Mouse (Mus musculus) MEL (cell line): ENCODE measurements around the gene Adam12. TPM values are rescaled to one million over a fixed set of nuclear protein-coding genes. Genes with fewer than 3 reads are reported as not detected.

Source experiments
- DNase-seq: peaks from one replicate; pipeline ENCODE4 v3.0.0; 2011; ENCODE audit warnings: low read depth, low spot score
- H3K27ac ChIP-seq: 2 replicates; pipeline ENCODE4 v1.5.1; 2012; ENCODE audit warnings: low read depth, mild to moderate bottlenecking, control low read depth, low read length, moderate library complexity; ENCODE audit not compliant: control insufficient read depth
- H3K27me3 ChIP-seq, 2 experiments: fragments of 150-350 bp in 1 of 2; sonication (generic) in 1 of 2; 2 replicates each; pipeline ENCODE4 v1.6.1; 2012; ENCODE audit warnings: low read length in 2 of 2, mild to moderate bottlenecking in 2 of 2, improper control_type of control experiment in 1 of 2, moderate library complexity in 1 of 2; ENCODE audit not compliant: insufficient read depth in 2 of 2, control insufficient read depth in 1 of 2
- H3K36me3 ChIP-seq, 2 experiments: 2 replicates each; pipeline ENCODE4 v1.6.1; 2012 to 2014; ENCODE audit warnings: low read length in 2 of 2, improper control_type of control experiment in 1 of 2, inconsistent platforms in 1 of 2, mild to moderate bottlenecking in 1 of 2; ENCODE audit not compliant: insufficient read depth in 2 of 2, control insufficient read depth in 1 of 2
- H3K4me1 ChIP-seq, 2 experiments: fragments of 150-350 bp in 1 of 2; sonication (generic) in 1 of 2; 2 replicates each; pipeline ENCODE4 v1.6.1; 2012; ENCODE audit warnings: low read length in 2 of 2, improper control_type of control experiment in 1 of 2, mild to moderate bottlenecking in 1 of 2; ENCODE audit not compliant: insufficient read depth in 2 of 2, control insufficient read depth in 1 of 2
- H3K4me3 ChIP-seq, 2 experiments: fragments of 150-350 bp in 1 of 2; sonication (generic) in 1 of 2; 2 replicates each; pipeline ENCODE4 v1.5.1; 2012; ENCODE audit warnings: low read depth in 2 of 2, low read length in 2 of 2, mild to moderate bottlenecking in 2 of 2, moderate library complexity in 2 of 2, control low read depth in 1 of 2, improper control_type of control experiment in 1 of 2; ENCODE audit not compliant: control insufficient read depth in 1 of 2, insufficient read depth in 1 of 2
- H3K79me2 ChIP-seq: 2 replicates; pipeline ENCODE4 v1.6.1; 2012; ENCODE audit warnings: mild to moderate bottlenecking, low read length, moderate library complexity; ENCODE audit not compliant: control insufficient read depth, poor library complexity, insufficient read depth
- H3K9ac ChIP-seq: 2 replicates; pipeline ENCODE4 v1.6.1; 2012; ENCODE audit warnings: low read depth, mild to moderate bottlenecking, control low read depth, low read length, moderate library complexity; ENCODE audit not compliant: control insufficient read depth, poor library complexity, severe bottlenecking
- H3K9me3 ChIP-seq: fragments of 150-350 bp; sonication (generic); replicated peaks from 2 replicates; pipeline ENCODE4 v1.6.1; 2012; ENCODE audit warnings: mild to moderate bottlenecking, low read length, improper control_type of control experiment, moderate library complexity; ENCODE audit not compliant: insufficient read depth
- BHLHE40 ChIP-seq: IDR thresholded peaks from 2 replicates; pipeline ENCODE4 v1.6.1; 2012; ENCODE audit warnings: low read depth, mild to moderate bottlenecking, inconsistent platforms, low read length, improper control_type of control experiment, borderline replicate concordance
- CHD1 ChIP-seq: IDR thresholded peaks from 2 replicates; pipeline ENCODE4 v1.6.1; 2012; ENCODE audit warnings: low read depth, mild to moderate bottlenecking, inconsistent platforms, low read length, improper control_type of control experiment
- CTCF ChIP-seq, 3 experiments: IDR thresholded peaks in 2 of 3; conservative IDR thresholded peaks in 1 of 3; 2 replicates each; pipeline ENCODE4 v1.5.1; 2011 to 2012; ENCODE audit warnings: low read length in 3 of 3, low read depth in 2 of 3, mild to moderate bottlenecking in 2 of 3, improper control_type of control experiment in 1 of 3, inconsistent platforms in 1 of 3, mixed read lengths in 1 of 3, moderate library complexity in 1 of 3; ENCODE audit not compliant: control insufficient read depth in 1 of 3, insufficient read depth in 1 of 3, poor library complexity in 1 of 3, severe bottlenecking in 1 of 3
- E2F4 ChIP-seq: IDR thresholded peaks from 2 replicates; pipeline ENCODE4 v1.6.1; 2011; ENCODE audit warnings: low read depth, low read length, improper control_type of control experiment, borderline replicate concordance
- ELF1 ChIP-seq: IDR thresholded peaks from 2 replicates; pipeline ENCODE4 v1.6.1; 2014; ENCODE audit warnings: low read depth, mild to moderate bottlenecking, inconsistent platforms, low read length, improper control_type of control experiment, moderate library complexity
- EP300 ChIP-seq, 2 experiments: IDR thresholded peaks; 2 replicates each; pipeline ENCODE4 v1.6.1; 2011; ENCODE audit warnings: improper control_type of control experiment in 2 of 2, low read length in 2 of 2, low read depth in 1 of 2, mild to moderate bottlenecking in 1 of 2
- ETS1 ChIP-seq: IDR thresholded peaks from 2 replicates; pipeline ENCODE4 v1.6.1; 2012; ENCODE audit warnings: low read depth, mild to moderate bottlenecking, inconsistent platforms, low read length, improper control_type of control experiment, moderate library complexity
- GATA1 ChIP-seq: IDR thresholded peaks from 2 replicates; pipeline ENCODE4 v1.6.1; 2011; ENCODE audit warnings: low read depth, low read length, improper control_type of control experiment
- KAT2A ChIP-seq: conservative IDR thresholded peaks from 2 replicates; pipeline ENCODE4 v1.6.1; 2012; ENCODE audit warnings: low read depth, low read length, improper control_type of control experiment, inconsistent platforms
- MAFK ChIP-seq: IDR thresholded peaks from 2 replicates; pipeline ENCODE4 v1.6.1; 2011; ENCODE audit warnings: low read depth, mild to moderate bottlenecking, low read length, improper control_type of control experiment, borderline replicate concordance
- MAX ChIP-seq: IDR thresholded peaks from 2 replicates; pipeline ENCODE4 v1.6.1; 2011; ENCODE audit warnings: low read length, improper control_type of control experiment
- MAZ ChIP-seq: IDR thresholded peaks from 2 replicates; pipeline ENCODE4 v1.6.1; 2012; ENCODE audit warnings: low read depth, mild to moderate bottlenecking, inconsistent platforms, low read length, improper control_type of control experiment
- MXI1 ChIP-seq: IDR thresholded peaks from 2 replicates; pipeline ENCODE4 v1.6.1; 2011; ENCODE audit warnings: mild to moderate bottlenecking, low read depth, low read length, improper control_type of control experiment
- MYB ChIP-seq: IDR thresholded peaks from 2 replicates; pipeline ENCODE4 v1.6.1; 2011; ENCODE audit warnings: mild to moderate bottlenecking, low read depth, low read length, improper control_type of control experiment
- MYC ChIP-seq: IDR thresholded peaks from 2 replicates; pipeline ENCODE4 v1.6.1; 2011; ENCODE audit warnings: low read depth, mild to moderate bottlenecking, low read length, improper control_type of control experiment, moderate library complexity
- POLR2AphosphoS2 ChIP-seq: IDR thresholded peaks from 2 replicates; pipeline ENCODE4 v1.6.1; 2011; ENCODE audit warnings: low read length, improper control_type of control experiment
- RAD21 ChIP-seq: IDR thresholded peaks from 2 replicates; pipeline ENCODE4 v1.6.1; 2011; ENCODE audit warnings: mild to moderate bottlenecking, low read depth, low read length, improper control_type of control experiment
- RCOR1 ChIP-seq: IDR thresholded peaks from 2 replicates; pipeline ENCODE4 v1.6.1; 2012; ENCODE audit warnings: low read depth, mild to moderate bottlenecking, inconsistent platforms, low read length, improper control_type of control experiment
- SIN3A ChIP-seq: IDR thresholded peaks from 2 replicates; pipeline ENCODE4 v1.6.1; 2012; ENCODE audit warnings: low read length, improper control_type of control experiment, inconsistent platforms
- SMC3 ChIP-seq: IDR thresholded peaks from 2 replicates; pipeline ENCODE4 v1.6.1; 2011; ENCODE audit warnings: low read depth, low read length, improper control_type of control experiment
- TAL1 ChIP-seq: IDR thresholded peaks from 2 replicates; pipeline ENCODE4 v1.6.1; 2012; ENCODE audit warnings: mild to moderate bottlenecking, inconsistent platforms, low read length, moderate library complexity, mixed read lengths
- TBP ChIP-seq: IDR thresholded peaks from 2 replicates; pipeline ENCODE4 v1.8.0; 2011; ENCODE audit warnings: low read depth, low read length, improper control_type of control experiment
- USF1 ChIP-seq: IDR thresholded peaks from 2 replicates; pipeline ENCODE4 v1.6.1; 2014; ENCODE audit warnings: low read depth, mild to moderate bottlenecking, inconsistent platforms, low read length, improper control_type of control experiment, moderate library complexity
- ZC3H11A ChIP-seq: IDR thresholded peaks from 2 replicates; pipeline ENCODE4 v1.6.1; 2012; ENCODE audit warnings: low read depth, mild to moderate bottlenecking, inconsistent platforms, low read length, improper control_type of control experiment
- polyA plus RNA-seq, 2 experiments: library from polyadenylated mRNA; stranded (reverse) in 1 of 2; unstranded in 1 of 2; fragments of >175 nt in 1 of 2; fragments of >200 nt in 1 of 2; gene quantifications; 2 replicates each; pipeline versions ENCODE4 v1.2.1 to v1.2.4; 2012; ENCODE audit warnings: low replicate concordance in 2 of 2, low read depth in 1 of 2; ENCODE audit not compliant: insufficient read length in 2 of 2, insufficient read depth in 1 of 2, missing spikeins in 1 of 2
- total RNA-seq: library from RNA; depleted of rRNA; stranded (reverse); fragments of 300-350 nt; gene quantifications from 2 replicates; pipeline ENCODE4 v1.2.3, GENCODE M21; 2012

The Adam12 gene
- total and polyA plus RNA-seq, 3 experiments = not detected

DNA sequence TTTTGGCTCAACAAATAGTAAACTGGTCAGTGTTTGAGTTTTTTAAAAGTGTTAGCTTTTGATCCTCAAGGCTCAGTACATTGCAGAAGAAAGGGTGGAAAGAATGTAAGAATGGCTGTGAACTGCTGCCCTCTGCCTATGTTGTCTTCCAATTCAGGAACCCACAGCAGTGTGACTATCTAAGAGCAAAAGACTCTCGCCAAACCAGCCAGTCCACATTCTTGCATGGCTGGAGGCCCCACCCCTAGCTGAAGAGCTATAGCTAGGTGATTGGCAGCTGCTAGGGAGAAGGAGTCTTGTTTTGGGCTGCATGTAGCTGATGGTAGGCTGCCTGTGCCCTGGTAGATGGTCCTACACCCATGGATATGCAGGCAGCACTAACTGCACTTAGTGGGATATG, 384.8 kb downstream of the Adam12 start:
- no peak overlapping the region for H3K4me3 ChIP-seq
- DNase-seq = no peak
- H3K4me1 ChIP-seq = no peaks in the 10 kb centered on the region
- H3K9me3 ChIP-seq = no peaks in the 10 kb centered on the region
- H3K9ac ChIP-seq = no peak overlapping the region
- no peaks in the 10 kb centered on the region for H3K36me3 ChIP-seq
- H3K79me2 ChIP-seq = no peaks in the 10 kb centered on the region
- H3K27me3 ChIP-seq = no peaks in the 10 kb centered on the region; a peak in 1 of 4 replicates
- H3K27ac ChIP-seq = no peak overlapping the region
- TF ChIP-seq RCOR1 (no peak), ZC3H11A (no peak), KAT2A (no peak), MYB (no peak), MAFK (no peak), USF1 (no peak), MYC (no peak), SMC3 (no peak), ELF1 (no peak)
- TF ChIP-seq, all 39 proteins: peak for 0

DNA sequence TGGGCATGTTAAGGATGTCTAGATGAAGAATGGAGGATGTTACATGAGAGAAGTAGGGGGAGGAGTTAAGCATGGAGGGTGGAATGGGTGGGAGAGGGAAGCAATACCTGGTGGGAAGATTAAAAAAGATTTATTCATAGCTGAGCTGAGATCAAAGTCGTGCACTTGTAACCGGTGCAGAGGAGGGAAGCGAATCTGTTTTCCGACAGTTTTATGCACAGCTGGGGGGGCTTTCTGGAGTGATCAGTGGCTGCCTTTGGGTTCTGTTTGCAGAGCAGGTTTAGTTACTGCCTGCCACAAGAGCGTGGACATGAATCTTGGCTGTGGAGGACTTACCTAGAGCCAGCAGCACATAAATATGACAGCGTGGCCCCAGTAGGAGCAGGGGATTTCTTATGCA, 389.9 kb downstream of the Adam12 start:
- H3K79me2 ChIP-seq = no peaks in the 10 kb centered on the region
- H3K4me1 ChIP-seq = no peaks in the 10 kb centered on the region
- no peak overlapping the region for H3K9ac ChIP-seq
- H3K27me3 ChIP-seq = no peaks in the 10 kb centered on the region
- TF ChIP-seq ETS1 = no peak
- no peak for TF ChIP-seq MAFK
- no peak for TF ChIP-seq BHLHE40
- no peak for TF ChIP-seq RAD21
- TF ChIP-seq CTCF (IDR thresholded peaks at IDR 0.05 in 2 of 3, conservative IDR thresholded peaks at IDR 0.05 in 1 of 3; ENCODE audit: control insufficient read depth in 1 of 3, insufficient read depth in 1 of 3, low read depth in 2 of 3, low read length in 3 of 3, poor library complexity in 1 of 3, severe bottlenecking in 1 of 3) = no peak
- TF ChIP-seq MYB = no peak
- no peak for TF ChIP-seq EP300 (IDR thresholded peaks at IDR 0.05; ENCODE audit: low read depth in 1 of 2, low read length in 2 of 2)
- no peak for TF ChIP-seq MAX
- no peak for TF ChIP-seq TAL1
- no peak for DNase-seq
- H3K9me3 ChIP-seq = no peaks in the 10 kb centered on the region
- no peak overlapping the region for H3K27ac ChIP-seq
- no peaks in the 10 kb centered on the region for H3K36me3 ChIP-seq
- no peak overlapping the region for H3K4me3 ChIP-seq

DNA sequence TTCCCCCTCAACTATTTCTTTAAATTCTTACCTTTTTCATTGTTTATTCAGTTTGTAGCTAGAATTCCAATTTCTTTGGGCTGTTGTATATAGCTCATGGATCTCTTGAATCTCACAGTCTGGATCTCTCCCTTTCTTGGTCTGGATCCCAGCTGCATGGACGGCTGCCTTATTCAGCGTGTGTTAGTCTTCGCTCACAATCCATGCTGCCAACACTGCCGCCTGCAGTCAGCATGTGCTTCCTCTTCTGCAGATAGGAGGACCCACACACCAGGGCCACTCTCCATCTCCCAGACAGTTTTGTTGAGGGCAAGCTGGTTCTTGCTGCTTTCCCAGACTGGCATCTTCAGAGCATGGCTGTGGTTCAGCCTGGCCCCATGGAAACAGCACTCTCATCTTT, 392.4 kb downstream of the Adam12 start:
- DNase-seq = no peak
- Histone ChIP-seq H3K4me1 (no peaks in the 10 kb centered on the region), H3K4me3 (no peak overlapping the region), H3K9ac (no peak overlapping the region), H3K79me2 (no peaks in the 10 kb centered on the region), H3K9me3 (no peaks in the 10 kb centered on the region), H3K36me3 (no peaks in the 10 kb centered on the region), H3K27ac (no peak overlapping the region), H3K27me3 (no peaks in the 10 kb centered on the region)
- no peak for TF ChIP-seq E2F4
- TF ChIP-seq RCOR1 = no peak
- no peak for TF ChIP-seq CHD1
- no peak for TF ChIP-seq TBP
- TF ChIP-seq MYC = no peak
- TF ChIP-seq ZC3H11A = no peak
- TF ChIP-seq SIN3A = no peak
- no peak for TF ChIP-seq TAL1
- no peak for TF ChIP-seq MXI1
- TF ChIP-seq MAFK = no peak
- TF ChIP-seq POLR2AphosphoS2 = no peak
- TF ChIP-seq MAZ = no peak
- TF ChIP-seq GATA1 = no peak
- TF ChIP-seq RAD21 = no peak
